Mouse (Mus musculus) right cerebral cortex, postnatal 10 days (tissue): Measurements from ENCODE around the gene Crocc.

Experiments used
- DNase-seq, 2 experiments: peaks; one replicate each; pipeline ENCODE4 v3.0.0; 2021; ENCODE audit warnings: low spot score in 2 of 2

Gene Crocc

GRCm38 (mm10) chr4:141067516-141068046 is 7.2 kb upstream of the Crocc start:
- DNase-seq: peak in 1 of 2 experiments; percentile 36

DNA sequence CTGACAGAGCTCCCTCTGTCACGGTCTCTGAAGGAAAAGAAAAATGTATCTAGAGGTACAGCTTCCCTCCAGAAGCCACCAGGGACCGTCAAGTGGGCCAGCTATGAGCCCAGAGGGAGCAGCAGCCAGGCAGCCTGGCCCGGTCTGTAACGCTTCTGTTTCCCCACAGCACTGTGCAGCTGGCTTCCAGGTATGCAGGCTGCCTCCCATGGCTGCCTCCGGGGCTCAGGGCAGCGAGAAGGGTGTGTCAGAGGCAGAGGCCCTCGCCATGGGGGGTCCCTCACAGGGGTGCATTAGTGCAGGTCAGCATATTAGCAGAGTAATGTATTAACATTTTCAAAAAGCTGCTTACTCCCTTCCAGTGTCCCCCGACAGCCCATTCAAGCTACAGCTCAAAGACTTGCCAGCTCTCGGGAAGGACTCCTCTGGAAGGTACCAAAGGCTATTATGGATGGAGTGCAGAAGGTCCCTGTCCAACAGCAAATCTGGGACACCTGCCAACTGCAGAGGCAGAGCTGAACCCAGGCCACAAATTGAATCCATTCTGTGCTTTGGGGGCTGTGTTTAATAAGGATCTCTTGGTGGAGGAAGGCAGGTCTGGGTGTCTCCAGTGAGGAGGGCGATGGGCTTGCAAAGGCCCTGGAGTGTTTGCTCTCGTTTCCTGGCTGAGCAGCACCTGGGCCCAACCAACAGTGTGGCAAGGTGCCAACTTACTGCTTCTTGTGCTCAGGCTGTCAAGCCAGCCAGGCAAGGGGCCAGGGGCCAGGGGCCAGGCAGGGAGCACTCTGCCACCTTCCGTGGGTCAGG is 6.6 kb upstream of the Crocc start:
- peak; percentile 61 to 69 for DNase-seq

GRCm38 (mm10) chr4:141065123-141065522 is 4.8 kb upstream of the Crocc start:
- DNase-seq: peak; percentile 88 to 89

DNA sequence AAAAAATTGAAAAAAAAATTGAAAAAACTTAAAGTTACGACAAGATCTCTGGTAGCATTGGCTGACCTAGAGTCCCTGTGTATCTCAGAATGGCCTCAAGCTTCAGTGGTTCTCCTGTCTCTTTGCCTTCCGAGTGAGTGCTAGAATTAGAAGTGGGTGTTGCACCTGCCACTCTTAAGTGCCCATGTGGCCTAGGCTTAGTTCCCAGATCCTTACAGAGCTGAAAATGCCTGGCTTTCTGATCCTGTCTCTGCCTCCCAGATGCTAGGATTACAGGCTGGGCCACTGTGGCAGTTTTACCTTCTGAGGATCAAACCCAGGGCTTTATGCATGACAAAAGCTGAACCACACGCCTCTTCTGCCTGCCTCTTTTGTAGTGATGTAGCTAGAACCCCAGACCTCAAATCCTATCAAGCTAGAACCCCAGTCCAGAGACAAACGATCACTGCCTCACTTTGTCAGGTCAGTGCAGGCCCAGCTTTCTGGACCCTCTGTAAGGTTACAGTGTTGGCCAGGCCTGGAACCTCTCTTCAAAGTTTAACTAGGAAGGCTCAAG is 3.8 kb upstream of the Crocc start:
- DNase-seq: no peak

DNA sequence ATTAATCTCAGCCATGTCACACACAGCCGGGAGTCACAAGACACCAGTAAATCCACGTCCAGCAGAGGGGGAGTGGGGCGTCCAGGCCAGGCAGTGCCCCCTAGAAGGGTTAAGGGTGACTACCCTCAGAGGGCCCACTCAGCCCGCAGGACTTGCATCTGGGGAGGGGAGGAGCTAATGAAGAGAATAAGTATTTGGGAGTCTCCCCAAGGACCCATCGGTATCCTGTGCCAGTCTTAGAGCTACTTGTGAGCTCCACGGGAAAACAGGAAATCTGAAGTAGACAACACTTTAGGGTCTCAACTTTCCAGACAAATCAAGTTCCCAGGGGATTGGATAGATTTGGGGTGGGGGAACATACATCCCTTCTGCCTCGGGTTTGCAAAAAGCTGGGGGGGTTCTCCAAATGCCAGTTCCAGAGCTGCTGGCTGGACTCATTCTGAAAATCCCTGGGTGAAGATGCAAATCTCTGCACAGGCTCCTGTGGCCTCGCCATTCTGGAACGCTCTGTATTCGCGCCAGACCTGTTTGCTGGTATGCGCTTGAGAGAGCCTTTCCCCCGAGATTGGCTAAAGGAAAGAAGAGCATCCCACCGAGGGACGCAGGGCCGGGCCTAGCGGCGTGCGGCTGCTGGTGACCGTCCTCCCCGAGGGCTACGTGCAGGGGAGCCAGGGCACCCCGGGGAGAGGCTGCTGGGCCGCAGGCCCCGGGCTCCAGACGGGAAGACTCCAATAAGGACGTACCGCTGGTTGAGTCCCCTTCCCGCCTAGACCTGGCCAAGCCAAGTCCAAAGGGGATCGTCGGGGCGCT is 529 bp downstream of the Crocc start:
- no peak for DNase-seq

GRCm38 (mm10) chr4:141058835-141059234 is 1.5 kb downstream of the Crocc start:
- no peak for DNase-seq

DNA sequence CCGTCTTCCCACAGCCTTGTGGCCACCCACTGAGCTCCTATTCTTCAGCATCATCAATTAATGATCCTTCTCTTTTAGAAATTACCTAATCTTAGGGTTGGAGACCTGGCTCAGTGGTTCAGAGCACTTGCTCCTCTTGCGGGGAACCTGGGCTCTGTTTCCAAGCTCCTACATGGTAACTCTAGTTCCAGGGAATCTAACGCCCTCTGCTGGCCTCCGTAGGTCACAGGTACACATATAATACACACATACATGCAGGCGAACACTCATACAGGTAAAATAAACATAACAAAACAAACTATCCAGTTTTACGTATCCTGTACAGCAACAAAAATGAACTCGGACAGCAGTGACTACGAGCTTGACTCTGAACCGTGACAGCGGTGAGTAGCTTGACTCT is 3.4 kb downstream of the Crocc start:
- DNase-seq: no peak

DNA sequence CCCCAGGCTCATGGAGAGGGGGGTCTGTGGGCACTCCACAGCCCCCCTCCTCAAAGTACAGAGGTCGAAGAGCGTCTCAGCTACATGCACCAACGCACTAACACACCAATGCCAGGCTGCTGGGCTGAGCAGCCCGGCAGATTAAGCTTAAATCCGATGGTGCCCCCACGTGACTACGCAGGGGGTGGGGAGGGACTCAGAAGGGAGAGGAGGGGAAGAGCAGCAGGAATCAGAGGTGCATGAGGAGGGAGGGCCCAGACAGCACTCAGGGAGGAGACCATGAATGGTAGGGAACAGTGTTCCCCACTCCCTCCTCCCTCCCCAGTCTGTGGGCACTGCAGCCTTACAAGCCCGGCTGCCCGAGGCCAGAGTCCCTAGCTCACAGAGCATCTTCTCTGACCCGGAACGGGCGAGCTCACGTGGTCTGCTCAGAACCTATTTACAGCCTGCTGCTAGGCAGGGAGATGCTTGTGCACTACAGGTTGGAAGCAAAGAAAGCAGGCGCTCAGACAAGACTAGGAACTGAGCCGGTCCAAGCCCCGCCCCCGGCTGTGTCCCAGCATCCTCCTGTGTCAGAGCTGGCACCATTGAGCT is 6.7 kb downstream of the Crocc start:
- DNase-seq: peak; percentile 84 to 91

DNA sequence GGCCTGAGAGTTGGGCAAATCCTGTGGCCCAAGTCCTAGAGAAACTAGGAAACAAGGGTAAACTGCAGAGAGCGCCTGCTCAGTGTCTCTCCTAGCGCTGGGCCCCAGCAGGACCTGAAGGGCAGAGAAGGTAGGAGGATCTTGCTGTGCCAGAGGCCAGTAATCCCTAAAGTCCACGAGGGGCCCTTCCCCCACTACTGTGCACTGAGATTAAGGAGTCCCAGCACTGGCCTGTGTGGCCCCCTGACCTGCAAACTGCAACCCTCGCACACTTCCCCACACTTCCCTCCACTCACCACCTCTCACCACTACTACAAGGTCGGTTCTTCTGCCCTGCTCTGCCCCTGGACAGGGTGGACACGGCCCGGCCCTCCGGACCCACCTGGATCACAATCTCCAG is 7.2 kb downstream of the Crocc start:
- no peak for DNase-seq

GRCm38 (mm10) chr4:141052442-141052841 is 7.9 kb downstream of the Crocc start:
- no peak for DNase-seq

GRCm38 (mm10) chr4:141049476-141049835 is 10.9 kb downstream of the Crocc start:
- DNase-seq: peak; percentile 82 to 89

- DNase-seq: no peak
Observed at GRCm38 (mm10) chr4:141048810-141049475, 11.4 kb downstream of the Crocc start.

GRCm38 (mm10) chr4:141044816-141045215 is 15.5 kb downstream of the Crocc start:
- DNase-seq: peak in 1 of 2 experiments; percentile 80

- no peak for DNase-seq
Observed at GRCm38 (mm10) chr4:141041117-141041516, 19.2 kb downstream of the Crocc start.

DNA sequence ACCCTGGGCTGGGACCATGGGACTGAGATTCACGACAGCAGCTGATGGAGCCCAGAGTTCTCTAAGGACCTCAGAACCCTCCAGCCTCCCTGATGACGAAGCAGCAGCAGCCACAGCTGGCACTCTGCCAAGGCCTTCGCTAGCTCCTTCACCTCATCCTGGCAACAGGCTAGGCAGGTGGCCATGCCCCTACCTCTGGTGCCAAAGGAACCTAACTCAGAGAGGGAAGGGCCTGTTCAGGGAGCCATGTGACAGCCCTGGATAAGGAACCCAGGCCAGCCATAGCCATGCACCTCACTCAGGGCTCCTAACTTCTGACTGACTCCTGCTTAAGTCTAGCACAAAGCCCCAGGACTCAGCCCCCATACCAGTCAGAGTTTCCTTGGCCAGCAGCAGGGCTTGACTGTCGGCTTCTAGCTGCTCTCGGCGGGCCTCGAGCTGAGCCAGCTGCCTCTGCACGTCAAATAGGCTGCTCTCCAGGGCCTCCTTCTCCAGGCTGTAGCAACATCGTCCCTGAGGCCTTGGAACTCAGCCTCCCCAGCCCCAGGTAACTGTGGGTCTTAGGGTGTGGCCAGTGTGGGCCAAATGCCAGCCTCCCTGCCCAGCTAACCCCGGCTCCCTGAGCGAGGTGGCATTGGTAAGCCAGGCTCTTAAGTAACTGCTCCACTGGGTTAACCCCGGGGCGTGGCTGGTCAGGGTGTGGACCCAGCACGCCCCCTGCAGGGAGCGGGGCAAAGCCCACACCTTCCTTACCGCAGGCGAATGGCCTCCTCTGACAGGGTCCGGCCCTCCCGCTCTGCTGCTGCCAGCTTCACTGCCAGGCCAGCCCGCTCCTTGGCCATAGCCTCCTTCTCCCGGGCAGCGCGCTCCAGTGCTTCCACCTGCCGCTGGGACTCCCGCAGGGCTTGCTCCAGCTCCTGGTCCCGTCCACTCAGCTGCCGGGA is 26.5 kb downstream of the Crocc start:
- DNase-seq: no peak

DNA sequence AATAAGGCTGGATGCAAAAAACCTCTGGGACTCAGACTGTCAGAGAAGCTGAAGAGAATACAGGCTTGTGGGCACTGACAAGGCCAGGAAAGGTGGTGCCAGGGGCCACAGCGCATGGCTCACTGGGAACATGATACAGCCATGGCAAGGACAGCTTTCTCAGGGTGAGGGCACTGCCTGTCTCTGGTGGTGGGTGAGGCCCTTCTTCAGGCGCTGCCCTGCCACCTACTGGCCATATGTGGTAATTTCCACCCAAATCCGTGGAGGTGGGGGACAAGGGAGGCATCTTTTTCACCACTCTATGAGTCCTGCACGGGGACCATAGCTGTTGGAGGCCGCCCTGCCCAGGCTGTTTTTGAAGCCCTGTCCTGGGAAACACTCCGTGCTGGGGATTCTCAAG is 28.6 kb downstream of the Crocc start:
- DNase-seq: peak; percentile 77 to 86

DNA sequence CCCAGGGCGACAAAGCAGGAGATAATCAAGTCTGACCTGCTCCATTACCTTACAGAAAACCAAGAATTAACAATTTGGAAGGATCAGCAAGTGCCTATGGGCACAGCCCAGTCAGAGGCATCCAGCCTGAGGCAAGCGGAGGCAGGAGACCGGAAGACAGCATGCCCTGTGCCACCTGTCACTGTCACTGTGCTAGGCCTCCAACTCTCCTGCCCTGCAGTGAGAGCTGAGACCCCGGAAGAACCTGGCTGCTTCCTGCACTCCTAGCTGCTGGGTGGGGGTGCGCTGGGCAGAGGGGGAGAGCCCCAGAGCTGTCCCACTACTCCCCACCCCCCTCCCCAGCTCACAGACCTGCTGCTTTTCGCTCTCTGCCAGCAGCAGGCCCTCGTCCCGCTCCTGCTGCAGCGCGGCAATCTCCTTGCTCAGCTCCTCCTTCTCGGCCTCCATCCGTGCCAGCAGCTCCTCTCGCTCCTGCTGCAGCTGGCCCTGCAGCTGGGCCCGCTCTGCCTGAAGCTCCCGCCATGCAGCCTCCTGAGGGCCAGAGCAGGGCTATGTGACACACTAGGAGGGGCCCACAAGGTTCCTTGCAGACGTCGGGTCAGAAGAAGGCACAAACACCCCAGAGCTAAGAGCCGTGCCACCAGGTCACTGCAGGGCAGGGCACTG is 29.7 kb downstream of the Crocc start:
- no peak for DNase-seq

DNA sequence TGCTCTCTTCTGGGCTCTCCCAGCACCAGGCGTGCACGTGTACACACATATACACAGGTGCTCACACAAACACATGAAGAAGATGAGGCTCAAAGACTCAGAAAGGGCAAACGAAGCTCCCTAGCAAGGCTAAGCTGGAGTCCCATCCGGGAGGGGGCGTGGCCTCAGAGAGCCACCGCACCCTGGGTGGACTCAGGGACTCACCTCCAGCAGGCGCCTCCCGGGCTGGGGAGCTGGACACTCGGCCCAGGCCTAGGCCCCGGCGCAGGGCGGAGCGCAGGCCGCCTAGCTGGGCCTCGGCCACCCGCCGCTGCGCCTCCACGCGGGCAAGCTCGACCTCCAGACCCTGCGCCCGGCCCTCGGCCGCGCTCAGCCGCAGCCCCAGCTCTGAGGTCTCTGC is 35.4 kb downstream of the Crocc start:
- no peak for DNase-seq

DNA sequence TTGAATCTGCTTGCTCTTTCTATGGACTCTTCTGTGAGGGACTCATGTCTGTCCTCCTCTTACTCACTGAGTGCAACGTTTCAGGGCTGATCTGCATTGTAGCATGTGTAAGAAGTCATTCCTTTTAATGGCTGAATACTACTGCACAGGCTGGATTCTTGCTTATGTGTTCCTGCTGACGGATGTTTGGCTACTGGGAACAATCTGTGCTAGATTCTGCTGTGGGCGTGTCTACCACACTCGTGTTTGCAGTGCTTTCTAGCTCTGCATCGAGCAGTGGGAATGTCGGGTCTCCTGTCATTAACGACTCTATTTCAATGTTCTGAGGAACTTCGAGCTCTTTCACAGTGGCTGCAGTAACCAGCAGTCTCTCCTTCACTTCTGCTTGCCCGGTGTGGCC is 36.3 kb downstream of the Crocc start:
- DNase-seq: no peak

GRCm38 (mm10) chr4:141021614-141021929 is 38.8 kb downstream of the Crocc start:
- DNase-seq: no peak
